Mouse (Mus musculus) brain, adult 10 weeks (tissue): ENCODE measurements around the gene Msi2. TPM values are rescaled to one million over a fixed set of nuclear protein-coding genes. Genes with fewer than 3 reads are reported as not detected.

Source experiments
- polyA plus RNA-seq: library from polyadenylated mRNA; stranded (reverse); fragments of 350-450 nt; fragmentation: Illumina TruSeq; extraction: RNeasy Lipid Tissue Mini Kit (QIAGEN cat#74804); gene quantifications from one replicate; pipeline ENCODE4 v1.2.3, GENCODE M21; 2015; ENCODE audit warnings: low read depth, low replicate concordance

Msi2 gene
- 53.8 TPM for polyA plus RNA-seq

DNA sequence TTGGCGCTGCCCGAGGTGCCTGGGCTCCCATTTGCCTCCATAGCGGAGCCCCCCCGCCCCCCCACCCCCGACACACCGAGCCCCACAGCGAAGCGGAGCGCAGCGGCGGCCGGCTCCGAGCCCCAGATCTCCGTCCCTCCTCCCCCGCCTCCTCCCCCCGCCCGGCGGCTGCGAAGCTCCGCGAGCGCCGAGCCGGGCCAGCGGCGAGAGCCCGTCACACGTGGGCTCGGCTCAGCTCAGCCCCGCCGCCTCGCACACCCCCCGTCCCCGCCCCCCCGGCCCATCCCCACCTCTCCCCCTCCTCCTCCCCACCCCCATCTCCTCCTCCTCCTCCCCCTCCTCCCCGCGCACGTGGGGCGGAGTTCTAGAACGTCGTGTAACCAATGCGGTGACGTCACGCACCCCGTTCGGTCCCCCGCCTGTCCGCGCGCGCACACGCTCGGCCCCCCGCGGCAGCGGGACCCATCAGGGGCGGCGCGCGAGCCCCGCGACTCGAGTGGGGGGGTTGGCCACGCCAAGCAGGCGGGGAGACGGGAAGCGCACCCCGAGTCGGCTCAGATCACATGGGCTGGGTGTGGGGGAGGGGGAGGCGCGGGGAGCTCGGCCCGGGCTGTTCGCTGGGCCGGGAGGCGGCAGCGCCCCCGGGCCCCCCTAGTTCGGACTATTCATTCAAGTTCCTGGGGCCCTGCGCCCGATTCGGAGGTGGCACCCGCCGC lies at the start of gene Msi2:
Msi2 (minus strand) TSS at position 464 of the 716 bp plus-strand sequence.

DNA sequence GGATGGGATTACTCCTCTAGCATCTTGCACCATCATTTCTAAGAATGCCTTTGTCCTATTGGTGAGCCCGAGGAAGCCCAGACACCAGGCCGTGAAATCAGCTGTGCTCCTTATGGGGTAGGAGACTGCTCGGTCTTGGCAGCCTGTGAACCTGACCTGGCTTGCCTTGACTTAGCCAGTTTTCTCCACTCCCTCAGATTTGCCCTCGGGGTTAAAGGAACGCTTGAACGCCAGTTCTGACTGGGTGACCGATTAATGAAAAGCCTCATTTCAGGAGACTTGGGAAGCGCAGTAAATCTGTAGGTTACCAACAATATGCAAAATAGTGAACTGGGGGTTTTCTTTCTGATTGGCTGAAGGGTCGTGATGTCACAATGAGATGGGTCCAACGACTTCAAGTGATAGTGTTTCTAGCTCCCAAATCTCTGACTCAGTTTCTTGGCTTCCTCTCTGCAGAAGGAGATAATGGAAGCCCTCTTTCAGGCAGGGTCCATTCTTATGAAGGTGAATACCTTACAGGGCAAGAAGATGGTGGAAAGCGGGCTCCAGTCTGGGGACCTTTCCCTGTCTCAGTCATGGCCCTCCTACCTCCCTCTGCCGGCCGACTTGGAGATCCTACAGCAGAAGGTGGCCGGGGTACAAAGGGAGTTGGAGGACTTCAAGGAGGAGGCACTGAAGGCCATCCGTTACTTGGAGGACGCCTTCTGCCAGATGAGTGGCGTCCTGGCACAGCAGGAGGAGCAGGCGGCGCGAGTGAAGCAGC lies 424.5 kb downstream of the Msi2 start, which contains the start of gene Ccdc182:
Ccdc182 (plus strand) TSS at position 428 of the 763 bp plus-strand sequence.

Other genes with a start within 250 kb of the Msi2 start
- gene Akap1, start 146.1 kb upstream of the Msi2 start, polyA plus RNA-seq: 25.9 TPM
- 21.4 TPM for gene Scpep1, start 237.0 kb upstream of the Msi2 start, polyA plus RNA-seq
- not detected for gene Elobl, start 248.4 kb upstream of the Msi2 start, polyA plus RNA-seq